Mouse (Mus musculus) MEL (cell line): ENCODE measurements at regions not wholly inside any gene's neighbourhood (a gene's known extent, or its start where the extent isn't known, plus 50 kb on each side); places are given as distances from the start of the nearest gene placed in this dataset.

Experiments used
- DNase-seq: peaks from one replicate; pipeline ENCODE4 v3.0.0; 2011; ENCODE audit warnings: low read depth, low spot score
- H3K27ac ChIP-seq: 2 replicates; pipeline ENCODE4 v1.5.1; 2012; ENCODE audit warnings: low read depth, mild to moderate bottlenecking, control low read depth, low read length, moderate library complexity; ENCODE audit not compliant: control insufficient read depth
- H3K27me3 ChIP-seq, 2 experiments: fragments of 150-350 bp in 1 of 2; sonication (generic) in 1 of 2; 2 replicates each; pipeline ENCODE4 v1.6.1; 2012; ENCODE audit warnings: low read length in 2 of 2, mild to moderate bottlenecking in 2 of 2, improper control_type of control experiment in 1 of 2, moderate library complexity in 1 of 2; ENCODE audit not compliant: insufficient read depth in 2 of 2, control insufficient read depth in 1 of 2
- H3K36me3 ChIP-seq, 2 experiments: 2 replicates each; pipeline ENCODE4 v1.6.1; 2012 to 2014; ENCODE audit warnings: low read length in 2 of 2, improper control_type of control experiment in 1 of 2, inconsistent platforms in 1 of 2, mild to moderate bottlenecking in 1 of 2; ENCODE audit not compliant: insufficient read depth in 2 of 2, control insufficient read depth in 1 of 2
- H3K4me1 ChIP-seq, 2 experiments: fragments of 150-350 bp in 1 of 2; sonication (generic) in 1 of 2; 2 replicates each; pipeline ENCODE4 v1.6.1; 2012; ENCODE audit warnings: low read length in 2 of 2, improper control_type of control experiment in 1 of 2, mild to moderate bottlenecking in 1 of 2; ENCODE audit not compliant: insufficient read depth in 2 of 2, control insufficient read depth in 1 of 2
- H3K4me3 ChIP-seq, 2 experiments: fragments of 150-350 bp in 1 of 2; sonication (generic) in 1 of 2; 2 replicates each; pipeline ENCODE4 v1.5.1; 2012; ENCODE audit warnings: low read depth in 2 of 2, low read length in 2 of 2, mild to moderate bottlenecking in 2 of 2, moderate library complexity in 2 of 2, control low read depth in 1 of 2, improper control_type of control experiment in 1 of 2; ENCODE audit not compliant: control insufficient read depth in 1 of 2, insufficient read depth in 1 of 2
- H3K79me2 ChIP-seq: 2 replicates; pipeline ENCODE4 v1.6.1; 2012; ENCODE audit warnings: mild to moderate bottlenecking, low read length, moderate library complexity; ENCODE audit not compliant: control insufficient read depth, poor library complexity, insufficient read depth
- H3K9ac ChIP-seq: 2 replicates; pipeline ENCODE4 v1.6.1; 2012; ENCODE audit warnings: low read depth, mild to moderate bottlenecking, control low read depth, low read length, moderate library complexity; ENCODE audit not compliant: control insufficient read depth, poor library complexity, severe bottlenecking
- H3K9me3 ChIP-seq: fragments of 150-350 bp; sonication (generic); replicated peaks from 2 replicates; pipeline ENCODE4 v1.6.1; 2012; ENCODE audit warnings: mild to moderate bottlenecking, low read length, improper control_type of control experiment, moderate library complexity; ENCODE audit not compliant: insufficient read depth
- BHLHE40 ChIP-seq: IDR thresholded peaks from 2 replicates; pipeline ENCODE4 v1.6.1; 2012; ENCODE audit warnings: low read depth, mild to moderate bottlenecking, inconsistent platforms, low read length, improper control_type of control experiment, borderline replicate concordance
- CHD1 ChIP-seq: IDR thresholded peaks from 2 replicates; pipeline ENCODE4 v1.6.1; 2012; ENCODE audit warnings: low read depth, mild to moderate bottlenecking, inconsistent platforms, low read length, improper control_type of control experiment
- E2F4 ChIP-seq: IDR thresholded peaks from 2 replicates; pipeline ENCODE4 v1.6.1; 2011; ENCODE audit warnings: low read depth, low read length, improper control_type of control experiment, borderline replicate concordance
- EP300 ChIP-seq, 2 experiments: IDR thresholded peaks; 2 replicates each; pipeline ENCODE4 v1.6.1; 2011; ENCODE audit warnings: improper control_type of control experiment in 2 of 2, low read length in 2 of 2, low read depth in 1 of 2, mild to moderate bottlenecking in 1 of 2
- ETS1 ChIP-seq: IDR thresholded peaks from 2 replicates; pipeline ENCODE4 v1.6.1; 2012; ENCODE audit warnings: low read depth, mild to moderate bottlenecking, inconsistent platforms, low read length, improper control_type of control experiment, moderate library complexity
- GABPA ChIP-seq: IDR thresholded peaks from 2 replicates; pipeline ENCODE4 v1.6.1; 2012; ENCODE audit warnings: low read depth, mild to moderate bottlenecking, inconsistent platforms, low read length, improper control_type of control experiment, moderate library complexity
- GATA1 ChIP-seq: IDR thresholded peaks from 2 replicates; pipeline ENCODE4 v1.6.1; 2011; ENCODE audit warnings: low read depth, low read length, improper control_type of control experiment
- JUND ChIP-seq: IDR thresholded peaks from 2 replicates; pipeline ENCODE4 v1.6.1; 2011; ENCODE audit warnings: low read depth, mild to moderate bottlenecking, improper control_type of control experiment, low read length
- KAT2A ChIP-seq: conservative IDR thresholded peaks from 2 replicates; pipeline ENCODE4 v1.6.1; 2012; ENCODE audit warnings: low read depth, low read length, improper control_type of control experiment, inconsistent platforms
- MAX ChIP-seq: IDR thresholded peaks from 2 replicates; pipeline ENCODE4 v1.6.1; 2011; ENCODE audit warnings: low read length, improper control_type of control experiment
- MEF2A ChIP-seq: IDR thresholded peaks from 2 replicates; pipeline ENCODE4 v1.6.1; 2014; ENCODE audit warnings: low read depth, mild to moderate bottlenecking, inconsistent platforms, low read length, improper control_type of control experiment; ENCODE audit not compliant: poor library complexity, insufficient replicate concordance, severe bottlenecking; ENCODE audit errors: extremely low read depth
- MYC ChIP-seq: IDR thresholded peaks from 2 replicates; pipeline ENCODE4 v1.6.1; 2011; ENCODE audit warnings: low read depth, mild to moderate bottlenecking, low read length, improper control_type of control experiment, moderate library complexity
- NELFE ChIP-seq: IDR thresholded peaks from 2 replicates; pipeline ENCODE4 v1.6.1; 2011; ENCODE audit warnings: low read depth, low read length, improper control_type of control experiment
- POLR2A ChIP-seq, 2 experiments: IDR thresholded peaks; 2 replicates each; pipeline ENCODE4 v1.6.1; 2011 to 2012; ENCODE audit warnings: low read length in 2 of 2, mild to moderate bottlenecking in 2 of 2, control low read depth in 1 of 2, improper control_type of control experiment in 1 of 2, low read depth in 1 of 2, moderate library complexity in 1 of 2; ENCODE audit not compliant: control insufficient read depth in 1 of 2, insufficient read depth in 1 of 2, poor library complexity in 1 of 2
- SIN3A ChIP-seq: IDR thresholded peaks from 2 replicates; pipeline ENCODE4 v1.6.1; 2012; ENCODE audit warnings: low read length, improper control_type of control experiment, inconsistent platforms
- UBTF ChIP-seq: IDR thresholded peaks from 2 replicates; pipeline ENCODE4 v1.6.1; 2012; ENCODE audit warnings: low read depth, mild to moderate bottlenecking, inconsistent platforms, low read length, improper control_type of control experiment, moderate library complexity, borderline replicate concordance; ENCODE audit not compliant: insufficient read depth
- ZKSCAN1 ChIP-seq: IDR thresholded peaks from 2 replicates; pipeline ENCODE4 v1.6.1; 2012; ENCODE audit warnings: low read depth, mild to moderate bottlenecking, inconsistent platforms, low read length, improper control_type of control experiment, moderate library complexity
- ZNF384 ChIP-seq: IDR thresholded peaks from 2 replicates; pipeline ENCODE4 v1.6.1; 2012; ENCODE audit warnings: low read depth, mild to moderate bottlenecking, inconsistent platforms, low read length, improper control_type of control experiment

- DNase-seq = no peak
- TF ChIP-seq ETS1 (no peak), JUND (no peak), POLR2A (IDR thresholded peaks at IDR 0.05; ENCODE audit: control insufficient read depth in 1 of 2, insufficient read depth in 1 of 2, low read depth in 1 of 2, low read length in 2 of 2, poor library complexity in 1 of 2) (no peak), EP300 (IDR thresholded peaks at IDR 0.05; ENCODE audit: low read depth in 1 of 2, low read length in 2 of 2) (no peak), NELFE (no peak), UBTF (no peak), MYC (no peak), GABPA (no peak), MAX (no peak), E2F4 (no peak)
- H3K4me1 ChIP-seq = no peaks in the 10 kb centered on the region
Measured at GRCm38 (mm10) chr14:16964717-16965391, 145.9 kb upstream of the Rarb start.

GRCm38 (mm10) chr14:16962216-16962826 is 143.4 kb upstream of the Rarb start:
- no peak for TF ChIP-seq CHD1
- no peak for TF ChIP-seq ZKSCAN1
- no peak for TF ChIP-seq BHLHE40
- no peak for TF ChIP-seq KAT2A
- TF ChIP-seq SIN3A = no peak
- TF ChIP-seq ZNF384 = no peak
- TF ChIP-seq GATA1 = no peak
- no peak for TF ChIP-seq MEF2A
- no peaks in the 10 kb centered on the region for H3K36me3 ChIP-seq
- H3K27me3 ChIP-seq = no peaks in the 10 kb centered on the region
- DNase-seq = no peak
- H3K27ac ChIP-seq = no peak overlapping the region
- no peaks in the 10 kb centered on the region for H3K9me3 ChIP-seq
- H3K9ac ChIP-seq = no peak overlapping the region
- no peak overlapping the region for H3K4me3 ChIP-seq
- no peaks in the 10 kb centered on the region for H3K79me2 ChIP-seq
- no peaks in the 10 kb centered on the region for H3K4me1 ChIP-seq

More at GRCm38 (mm10) chr14:16964717-16965391, 145.9 kb upstream of the Rarb start:
- Histone ChIP-seq H3K79me2 (no peaks in the 10 kb centered on the region), H3K9ac (no peak overlapping the region), H3K9me3 (no peaks in the 10 kb centered on the region), H3K27ac (no peak overlapping the region), H3K4me3 (no peak overlapping the region), H3K27me3 (no peaks in the 10 kb centered on the region), H3K36me3 (no peaks in the 10 kb centered on the region)
